Mouse (Mus musculus) cerebellum, adult (tissue): Measurements from ENCODE around the gene Coil.

Experiments used
- ATAC-seq: cut with Nextera tagmentation; 2 replicates; pipeline ENCODE4 v1.9.2; 2017; ENCODE audit warnings: mild to moderate bottlenecking, moderate library complexity, mixed read lengths; ENCODE audit not compliant: insufficient number of reproducible peaks, low FRiP score, low TSS enrichment

Gene Coil

GRCm38 (mm10) chr11:88970202-88970732 is at the start of gene Coil:
Coil (plus strand) TSS chr11:88970252.
- no peak for ATAC-seq

GRCm38 (mm10) chr11:88926566-88926965 is 43.5 kb upstream of the Coil start:
- no peak for ATAC-seq

GRCm38 (mm10) chr11:88931692-88932530 is 38.1 kb upstream of the Coil start:
- ATAC-seq, result no peak

GRCm38 (mm10) chr11:88933030-88933429 is 37.0 kb upstream of the Coil start:
- no peak for ATAC-seq

- ATAC-seq, result no peak
Observed at GRCm38 (mm10) chr11:88934089-88935000, 35.7 kb upstream of the Coil start.

GRCm38 (mm10) chr11:88937886-88938285 is 32.2 kb upstream of the Coil start:
- ATAC-seq, result no peak

GRCm38 (mm10) chr11:88938770-88939169 is 31.3 kb upstream of the Coil start:
- ATAC-seq, result no peak

- ATAC-seq, result no peak
Observed at GRCm38 (mm10) chr11:88939634-88940033, 30.4 kb upstream of the Coil start.

- ATAC-seq, result no peak
Observed at GRCm38 (mm10) chr11:88941489-88941888, 28.6 kb upstream of the Coil start.

- ATAC-seq, result no peak
Observed at GRCm38 (mm10) chr11:88945971-88946585, 24.0 kb upstream of the Coil start.

GRCm38 (mm10) chr11:88948896-88949295 is 21.2 kb upstream of the Coil start:
- ATAC-seq, result no peak

GRCm38 (mm10) chr11:88949802-88950639 is 20.0 kb upstream of the Coil start:
- no peak for ATAC-seq

GRCm38 (mm10) chr11:88950640-88951250 is 19.3 kb upstream of the Coil start:
- no peak for ATAC-seq

GRCm38 (mm10) chr11:88951576-88951975 is 18.5 kb upstream of the Coil start:
- ATAC-seq, result no peak

GRCm38 (mm10) chr11:88952117-88952516 is 17.9 kb upstream of the Coil start:
- no peak for ATAC-seq

- ATAC-seq, result no peak
Observed at GRCm38 (mm10) chr11:88953582-88953981, 16.5 kb upstream of the Coil start.

GRCm38 (mm10) chr11:88954803-88955202 is 15.2 kb upstream of the Coil start:
- no peak; the same call in 1 of the 2 replicates for ATAC-seq

GRCm38 (mm10) chr11:88955217-88955969 is 14.7 kb upstream of the Coil start, which contains the start of gene Scpep1:
Scpep1 (minus strand) TSS chr11:88955465.
- peak; percentile 98 for ATAC-seq
